ENCODE assay signal across 8 mouse cellular contexts in the genomic region with DNA sequence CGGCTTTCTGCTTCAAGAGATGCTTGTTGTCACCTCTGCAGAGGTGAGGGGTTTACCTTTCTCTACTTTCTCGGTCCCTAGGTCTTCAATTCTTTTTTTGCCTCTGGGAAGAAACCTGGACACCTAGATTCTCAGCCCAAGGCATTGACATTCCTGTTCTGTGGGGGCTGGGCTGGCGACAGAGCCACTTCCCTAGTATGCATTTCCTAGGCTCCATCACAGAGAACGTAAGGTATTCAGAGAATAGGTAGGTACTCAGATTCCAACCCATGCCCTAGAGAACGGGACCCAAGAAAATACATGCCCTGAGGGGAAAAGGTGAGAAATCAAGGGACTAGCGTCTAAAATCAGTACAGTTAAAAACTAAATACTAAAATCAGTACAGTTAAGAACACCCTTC. TPM values are rescaled to one million over a fixed set of nuclear protein-coding genes. Genes with fewer than 3 reads are reported as not detected.
DNase-seq lines count a peak whose midpoint lies in the region; ATAC-seq and TF ChIP-seq lines count a peak whose summit lies in the region.

No protein-coding gene starts in this region.

- peaks cover 9% of the 10 kb centered on the region for H3K4me1 ChIP-seq in heart, embryonic 15.5 days (replicated peaks)
- peaks cover 8% of the 10 kb centered on the region for H3K4me1 ChIP-seq in embryonic facial prominence, embryonic 15.5 days
- peaks cover 4% of the 10 kb centered on the region; the same call in 1 of the 2 replicates for H3K4me1 ChIP-seq in limb, embryonic 11.5 days (ENCODE audit: control insufficient read depth, insufficient read depth, low read length)
- peaks cover 6% of the 10 kb centered on the region; the same call in 1 of the 2 replicates for H3K4me1 ChIP-seq in olfactory bulb, adult 2 months (ENCODE audit: control insufficient read depth, insufficient read depth, low read length)

- TF ChIP-seq CTCF in olfactory bulb, adult 2 months (IDR thresholded peaks at IDR 0.05; ENCODE audit: insufficient read depth, low read depth, low read length), result no peak

- intact Hi-C loops in heart, postnatal 14 days (cut with DNase I), result no loop called here

- peak overlapping the region; percentile 88 for H3K4me3 ChIP-seq in heart, embryonic 15.5 days
- peak overlapping the region; percentile 95 for H3K4me3 ChIP-seq in embryonic facial prominence, embryonic 15.5 days (replicated peaks)
- H3K4me3 ChIP-seq in limb, embryonic 11.5 days (ENCODE audit: low read depth, low read length), result peak overlapping the region; percentile 95
- H3K4me3 ChIP-seq in olfactory bulb, adult 2 months (ENCODE audit: insufficient read depth, low read depth, low read length), result peak overlapping the region; percentile 77

- H3K4me2 ChIP-seq in heart, embryonic 15.5 days, result peak overlapping the region; percentile 84
- peak overlapping the region; percentile 77 for H3K4me2 ChIP-seq in embryonic facial prominence, embryonic 15.5 days (replicated peaks)
- H3K4me2 ChIP-seq in limb, embryonic 11.5 days (ENCODE audit: low read depth, severe bottlenecking), result peak overlapping the region; percentile 72

- DNase-seq in heart, postnatal 14 days, result no peak
- peak; percentile 11 for DNase-seq in NIH3T3 (ENCODE audit: low read depth)
- peak; percentile 57 for DNase-seq in limb, embryonic 11.5 days (ENCODE audit: low spot score)
- no peak for DNase-seq in adrenal gland, postnatal 36 days
- DNase-seq in layer of hippocampus, adult 8-10 months (ENCODE audit: low spot score in 2 of 2), result no peak

- H3K9ac ChIP-seq in heart, embryonic 15.5 days, result peak overlapping the region; percentile 92
- H3K9ac ChIP-seq in embryonic facial prominence, embryonic 15.5 days, result peak overlapping the region; percentile 94
- peak overlapping the region; percentile 99 for H3K9ac ChIP-seq in limb, embryonic 11.5 days (ENCODE audit: low read length)

- 14% methylated on average over 6 of the region's 6 CpGs for WGBS in heart, embryonic 15.5 days
- 13% methylated on average over 6 of the region's 6 CpGs for WGBS in embryonic facial prominence, embryonic 15.5 days
- 19% methylated on average over 6 of the region's 6 CpGs for WGBS in limb, embryonic 11.5 days
- 14% methylated on average over 6 of the region's 6 CpGs for WGBS in olfactory bulb, adult 2 months

- no peak for TF ChIP-seq POLR2A in olfactory bulb, adult 2 months (IDR thresholded peaks at IDR 0.05; ENCODE audit: insufficient read depth, low read depth, low read length)

- peak overlapping the region; percentile 76 for H3K27ac ChIP-seq in heart, embryonic 15.5 days
- H3K27ac ChIP-seq in embryonic facial prominence, embryonic 15.5 days (replicated peaks), result no peak overlapping the region; the same call in 1 of the 2 replicates
- peak overlapping the region; percentile 73 for H3K27ac ChIP-seq in limb, embryonic 11.5 days (replicated peaks; ENCODE audit: low read depth, low read length)
- no peak overlapping the region; the same call in 1 of the 2 replicates for H3K27ac ChIP-seq in olfactory bulb, adult 2 months (ENCODE audit: insufficient read depth, low read depth, low read length)

- H3K9me3 ChIP-seq in heart, embryonic 15.5 days (replicated peaks), result no peaks in the 10 kb centered on the region; the same call in 1 of the 2 replicates
- no peaks in the 10 kb centered on the region for H3K9me3 ChIP-seq in embryonic facial prominence, embryonic 15.5 days (replicated peaks)
- no peaks in the 10 kb centered on the region for H3K9me3 ChIP-seq in limb, embryonic 11.5 days (ENCODE audit: control insufficient read depth, low read length)

- no peak for ATAC-seq in heart, embryonic 15.5 days (replicated peaks; ENCODE audit: insufficient number of reproducible peaks, insufficient read depth, low FRiP score, low read depth)
- no peak for ATAC-seq in embryonic facial prominence, embryonic 15.5 days (ENCODE audit: insufficient number of reproducible peaks, low FRiP score, low TSS enrichment, low read depth)
- ATAC-seq in limb, embryonic 11.5 days (ENCODE audit: insufficient number of reproducible peaks, low FRiP score, low TSS enrichment, low read depth), result no peak

- H3K27me3 ChIP-seq in heart, embryonic 15.5 days, result no peaks in the 10 kb centered on the region
- no peaks in the 10 kb centered on the region for H3K27me3 ChIP-seq in embryonic facial prominence, embryonic 15.5 days
- H3K27me3 ChIP-seq in limb, embryonic 11.5 days (ENCODE audit: control insufficient read depth, insufficient read depth, low read length), result no peaks in the 10 kb centered on the region

- H3K36me3 ChIP-seq in heart, embryonic 15.5 days, result peaks cover 20% of the 10 kb centered on the region
- peaks cover 26% of the 10 kb centered on the region for H3K36me3 ChIP-seq in embryonic facial prominence, embryonic 15.5 days
- H3K36me3 ChIP-seq in limb, embryonic 11.5 days (ENCODE audit: control insufficient read depth, insufficient read depth, low read length), result peaks cover 15% of the 10 kb centered on the region; the same call in 1 of the 2 replicates

RNA-seq across cellular contexts. Expression of gene Zfp810, which starts 0.7 kb away (rescaled TPM):
- polyA plus RNA-seq in heart, embryonic 15.5 days (2015; fragmentation: Nextera tagmentation; extraction: Ambion mirVana), result 10.8 and 14.2 TPM in 2 replicates
- 1 to 10 TPM; 7.1 to 8.9 TPM for total RNA-seq in heart, postnatal 14 days (2021)
- 17.9 and 19.4 TPM in 2 replicates for polyA plus RNA-seq in embryonic facial prominence, embryonic 15.5 days (2015; fragmentation: Nextera tagmentation; extraction: Ambion mirVana)
- polyA plus RNA-seq in limb, embryonic 11.5 days (2014; fragmentation: Nextera tagmentation; extraction: Ambion mirVana), result 30.8 and 36.4 TPM in 2 replicates
- polyA plus RNA-seq in olfactory bulb, adult 2 months (2012; ENCODE audit: insufficient read depth, insufficient read length, low replicate concordance, missing spikeins), result not detected in 2 replicates
- 1 to 10 TPM; 5.3 to 8.3 TPM for total RNA-seq in adrenal gland, postnatal 36 days (2021)
- total RNA-seq in layer of hippocampus, adult 8-10 months (2022), result 10 to 100 TPM; 17.6 to 20.9 (median 19.9) TPM

RNA-seq across cellular contexts. Expression of gene Zfp599, which starts 47.0 kb away (rescaled TPM):
- 3.5 and 4.3 TPM in 2 replicates for polyA plus RNA-seq in heart, embryonic 15.5 days (2015; fragmentation: Nextera tagmentation; extraction: Ambion mirVana)
- total RNA-seq in heart, postnatal 14 days (2021), result 1 to 10 TPM in 1 of 2 experiments, under 1 TPM in 1; 0.60 to 1.0 TPM
- 3.8 and 4.1 TPM in 2 replicates for polyA plus RNA-seq in embryonic facial prominence, embryonic 15.5 days (2015; fragmentation: Nextera tagmentation; extraction: Ambion mirVana)
- 10.8 and 11.2 TPM in 2 replicates for polyA plus RNA-seq in limb, embryonic 11.5 days (2014; fragmentation: Nextera tagmentation; extraction: Ambion mirVana)
- polyA plus RNA-seq in olfactory bulb, adult 2 months (2012; ENCODE audit: insufficient read depth, insufficient read length, low replicate concordance, missing spikeins), result not detected in 2 replicates
- under 1 TPM; 0.69 to 0.73 TPM for total RNA-seq in adrenal gland, postnatal 36 days (2021)
- total RNA-seq in layer of hippocampus, adult 8-10 months (2022), result 1 to 10 TPM; 5.1 to 6.3 (median 5.3) TPM

Comparison
In these comparisons a context has a peak if more than half of its experiments do, and no peak if none do; other contexts are left out.
1. H3K27ac ChIP-seq: peak in heart, embryonic 15.5 days (single experiment) and limb, embryonic 11.5 days (single experiment); none in embryonic facial prominence, embryonic 15.5 days (single experiment) and olfactory bulb, adult 2 months (single experiment).
2. DNase-seq: peak in NIH3T3 (single experiment) and limb, embryonic 11.5 days (single experiment); none in heart, postnatal 14 days (0 of 2), adrenal gland, postnatal 36 days (0 of 2) and layer of hippocampus, adult 8-10 months (0 of 2).
3. RNA of gene Zfp810, which starts 0.7 kb away (polyA plus RNA-seq): 30.8 to 36.4 TPM in limb, embryonic 11.5 days, 17.9 to 19.4 TPM in embryonic facial prominence, embryonic 15.5 days and 10.8 to 14.2 TPM in heart, embryonic 15.5 days; not detected in olfactory bulb, adult 2 months; every median in the first group is over 10 times any median in the second.
4. Peak in every context shown above with its lines, with median percentiles within 50 percentile points of each other: H3K4me2 ChIP-seq, H3K4me3 ChIP-seq and H3K9ac ChIP-seq.